Mouse (Mus musculus): ENCODE results near the gene Dyrk1a.

The Dyrk1a gene

GRCm38 (mm10) chr16:94556228-94556627 is 13.6 kb upstream of the Dyrk1a start:
- in situ Hi-C loops (cut with MboI, MseI): no loop called here

- in situ Hi-C loops (cut with MboI, MseI): no loop called here
Observed at GRCm38 (mm10) chr16:94559282-94559681, 10.5 kb upstream of the Dyrk1a start.

DNA sequence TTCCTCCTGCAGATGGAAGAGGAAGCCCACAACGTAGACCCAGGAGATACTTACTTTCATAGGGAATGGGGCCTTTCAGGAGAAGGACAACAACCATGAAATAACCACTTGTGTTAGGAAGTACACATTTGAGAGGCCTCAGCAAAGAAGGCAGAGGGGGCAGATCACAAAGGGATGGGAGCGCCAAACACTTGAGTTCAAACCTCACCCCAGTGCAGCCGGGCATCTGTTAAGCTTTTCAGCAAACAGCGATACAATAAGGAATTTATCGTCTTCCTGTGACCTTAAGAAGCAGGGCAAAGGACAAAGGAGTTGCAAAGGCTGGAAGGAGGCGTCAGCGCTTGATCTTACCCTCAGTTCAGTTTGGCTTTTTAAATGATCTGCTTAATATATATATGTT is 10.0 kb upstream of the Dyrk1a start:
- in situ Hi-C loops (cut with MboI, MseI): loop anchor here (5.0 kb wide), 1 partner anchor 32 kb away; the partner anchor contains the start of gene Vps26c

DNA sequence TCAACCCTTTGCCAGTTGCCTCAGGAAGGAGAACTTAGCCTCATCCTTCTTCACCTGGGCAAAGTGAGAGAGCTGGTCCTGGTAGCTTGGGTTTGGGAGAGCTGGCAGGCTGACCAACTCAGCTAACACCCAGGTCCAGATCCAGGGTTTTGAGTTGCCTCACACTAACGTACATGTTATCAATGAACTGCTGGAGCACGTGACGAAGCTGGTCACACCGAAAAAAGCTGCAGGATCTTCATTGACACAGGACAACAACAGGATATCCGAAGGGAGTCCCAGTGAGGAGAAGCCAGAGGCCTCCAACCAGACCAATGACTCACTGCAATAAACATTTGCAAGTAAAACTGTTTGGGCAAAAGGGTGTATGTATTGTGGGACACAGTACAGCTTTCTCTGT is 9.2 kb upstream of the Dyrk1a start:
- in situ Hi-C loops (cut with MboI, MseI): loop anchor here (5.0 kb wide), 1 partner anchor 33 kb away; the partner anchor contains the start of gene Vps26c

GRCm38 (mm10) chr16:94566124-94566523 is 3.7 kb upstream of the Dyrk1a start:
- in situ Hi-C loops (cut with MboI, MseI): loop anchor here (5.0 kb wide), 1 partner anchor 51 kb away; no protein-coding TSS in a partner anchor

DNA sequence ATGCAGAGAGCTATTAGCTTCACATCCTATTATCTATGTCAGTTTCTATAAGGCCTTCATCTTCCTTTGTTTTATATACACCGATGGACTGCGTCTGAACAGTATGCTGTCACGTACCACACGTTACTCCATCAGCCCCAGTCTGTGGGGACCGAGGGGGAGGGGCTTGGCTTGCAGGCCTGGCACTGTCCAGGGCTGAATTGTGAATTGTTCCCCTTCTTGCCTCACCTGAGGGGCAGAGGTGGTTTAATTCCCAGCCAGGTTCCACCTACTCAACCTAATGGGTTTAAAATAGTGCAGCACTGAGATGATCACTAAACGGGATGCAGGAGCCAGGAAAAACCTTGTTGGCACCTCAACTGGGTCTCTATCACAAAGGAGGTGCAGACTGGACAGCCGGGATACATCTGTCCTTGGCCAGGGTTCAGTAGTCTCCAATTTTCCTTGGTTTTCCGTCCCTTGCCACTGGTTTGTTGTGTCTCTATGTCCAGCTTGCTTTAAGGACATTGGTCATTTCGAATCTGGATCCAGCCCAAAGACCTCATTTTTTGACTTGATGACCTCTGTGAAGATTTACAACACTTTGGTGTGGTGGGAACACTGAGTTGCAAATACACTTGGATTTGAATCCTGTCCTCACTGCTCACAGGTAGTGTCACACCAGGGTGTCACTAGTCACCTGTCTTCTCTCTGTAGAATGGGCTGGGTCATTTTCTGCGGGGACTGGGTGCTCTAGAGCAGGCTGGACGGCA is 2.8 kb upstream of the Dyrk1a start:
- in situ Hi-C loops (cut with MboI, MseI): loop anchor here (5.0 kb wide), 1 partner anchor 50 kb away; no protein-coding TSS in a partner anchor

DNA sequence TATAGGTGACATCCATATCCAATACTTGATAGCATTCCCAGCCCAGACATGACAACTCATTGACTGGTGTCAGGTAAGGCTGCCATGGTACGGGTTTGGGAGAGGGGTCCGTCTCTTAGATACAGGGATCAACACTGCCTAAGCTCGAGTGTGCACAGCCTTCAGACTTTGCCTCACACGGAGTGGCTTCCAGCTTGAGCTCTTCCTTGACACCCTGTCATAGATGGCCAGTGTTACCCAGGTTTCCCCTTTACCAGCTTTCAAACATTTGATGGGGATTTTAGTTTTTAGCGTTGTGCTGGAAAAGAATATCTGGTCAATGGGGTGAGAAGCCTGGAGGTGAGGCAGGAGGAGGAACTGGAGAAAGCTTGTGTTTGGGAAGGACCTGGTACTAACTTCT is 2.1 kb upstream of the Dyrk1a start:
- in situ Hi-C loops (cut with MboI, MseI): loop anchor here (5.0 kb wide), 1 partner anchor 50 kb away; no protein-coding TSS in a partner anchor

DNA sequence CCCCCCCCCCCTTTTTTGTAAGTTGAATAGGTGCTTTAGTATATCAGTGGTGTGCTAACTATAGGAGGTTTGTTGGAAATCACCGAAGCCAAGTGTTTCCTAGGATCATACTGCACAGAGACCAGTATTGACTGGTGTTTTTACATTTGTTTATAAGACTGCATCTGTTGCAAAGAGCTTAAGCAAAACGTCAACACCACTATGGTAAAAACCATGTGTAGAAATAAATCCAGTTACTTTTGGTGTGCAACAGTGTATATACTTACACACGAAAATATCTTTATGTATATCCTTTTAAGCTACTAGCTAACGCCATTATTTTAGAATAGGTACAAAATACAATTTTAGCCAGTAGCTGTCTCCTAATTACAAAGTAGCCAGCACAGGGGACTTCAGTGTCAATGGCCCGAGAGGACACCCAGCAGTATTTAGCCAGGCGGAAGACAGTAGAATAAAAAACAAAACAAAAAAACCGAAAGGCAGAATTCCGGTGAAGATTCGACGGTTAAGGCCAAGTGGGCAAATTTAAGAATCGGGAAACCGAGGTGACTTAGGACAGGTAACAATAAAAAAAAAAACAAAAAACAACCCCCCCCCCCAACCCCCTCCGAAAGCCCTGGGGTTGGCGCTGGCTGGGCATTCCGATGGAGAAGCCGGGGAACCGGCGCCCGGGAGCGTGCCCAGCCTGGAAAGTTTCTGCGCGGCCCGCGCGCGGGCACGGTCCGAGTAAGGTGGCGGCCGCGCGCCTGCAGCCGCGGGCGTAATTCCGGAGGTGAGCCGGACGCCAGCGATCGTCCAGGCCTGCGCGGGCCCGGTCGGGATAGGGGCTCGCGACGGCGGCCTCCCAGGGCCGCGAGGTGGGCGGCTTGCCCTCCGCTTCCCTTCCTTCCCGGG is 1.2 kb upstream of the Dyrk1a start:
- in situ Hi-C loops (cut with MboI, MseI): loop anchor here (5.0 kb wide), 1 partner anchor 49 kb away; no protein-coding TSS in a partner anchor

DNA sequence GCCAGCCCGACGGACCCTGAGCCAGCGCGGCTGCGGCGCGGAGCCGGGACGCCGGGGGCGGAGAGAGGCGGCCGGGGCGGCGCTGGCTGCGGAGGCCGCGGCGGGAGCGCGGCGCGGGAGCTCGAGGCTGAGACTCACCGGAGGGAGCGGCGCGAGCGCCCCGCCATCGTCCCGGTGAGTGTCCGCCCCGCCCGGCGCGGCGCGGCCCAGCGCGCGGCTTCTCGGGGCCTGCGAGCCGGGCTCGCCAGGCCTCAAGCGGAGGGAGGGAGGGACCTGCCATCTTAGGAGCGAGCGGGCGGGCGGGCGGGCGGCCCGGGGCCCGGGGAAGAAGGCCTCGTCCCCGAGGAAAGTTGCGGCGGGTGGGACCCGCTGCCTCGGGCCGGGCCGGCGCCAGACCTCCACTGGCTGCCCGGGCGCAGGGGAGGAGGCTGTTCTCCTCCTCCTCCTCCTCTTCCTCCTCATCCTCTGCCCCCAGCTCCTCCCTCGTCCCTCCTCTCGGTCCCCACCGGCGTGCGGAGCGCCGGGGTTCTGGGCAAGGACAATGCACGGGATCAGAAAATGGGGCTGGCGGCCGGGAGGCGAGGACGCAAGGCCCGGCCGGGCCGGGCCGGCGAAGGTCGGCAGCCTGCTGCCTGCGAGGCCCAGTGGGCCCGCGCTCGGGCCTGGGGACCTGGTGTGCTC is 691 bp downstream of the Dyrk1a start:
- in situ Hi-C loops (cut with MboI, MseI): no loop called here

DNA sequence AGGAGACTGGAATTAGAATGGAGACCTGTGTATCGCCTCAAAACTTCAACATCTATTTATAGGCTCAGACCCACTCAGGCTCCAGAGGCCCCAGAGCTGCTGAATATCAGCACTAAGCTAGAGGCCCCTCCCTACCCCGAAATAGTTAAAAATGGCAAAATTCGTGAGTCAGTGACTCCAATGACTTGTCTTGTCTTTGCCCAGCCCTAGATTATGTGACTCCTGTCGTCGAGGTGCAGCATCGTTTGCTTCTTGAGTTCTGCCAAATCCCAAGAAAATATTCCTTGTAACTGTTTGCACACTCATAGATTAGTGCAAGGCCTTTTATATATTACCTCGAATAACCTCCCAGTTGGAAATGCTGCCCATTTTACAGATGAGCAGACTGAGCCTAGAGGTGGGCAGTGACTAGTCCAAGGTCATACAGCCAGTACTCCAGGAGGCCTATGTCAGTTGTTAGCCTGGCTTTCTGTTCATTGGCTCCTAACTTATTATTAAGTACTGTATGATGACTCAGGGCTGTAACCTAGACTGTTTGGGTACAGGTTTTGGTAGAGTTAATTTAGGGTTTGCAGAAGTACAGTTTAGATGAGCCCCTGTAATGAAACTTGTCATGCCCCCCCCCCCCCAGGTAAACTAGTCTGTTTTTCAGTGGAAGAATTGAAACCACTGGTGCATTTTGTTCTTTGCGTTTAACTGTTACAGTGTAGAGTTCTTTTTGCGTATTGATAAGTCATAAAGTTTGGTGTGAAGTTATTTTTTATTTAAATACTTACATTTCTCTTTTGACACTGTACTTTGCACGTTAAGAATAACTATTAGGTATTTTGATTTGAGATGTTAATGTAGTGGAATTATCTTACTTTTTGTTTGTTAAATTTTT is 1.5 kb downstream of the Dyrk1a start:
- in situ Hi-C loops (cut with MboI, MseI): no loop called here

DNA sequence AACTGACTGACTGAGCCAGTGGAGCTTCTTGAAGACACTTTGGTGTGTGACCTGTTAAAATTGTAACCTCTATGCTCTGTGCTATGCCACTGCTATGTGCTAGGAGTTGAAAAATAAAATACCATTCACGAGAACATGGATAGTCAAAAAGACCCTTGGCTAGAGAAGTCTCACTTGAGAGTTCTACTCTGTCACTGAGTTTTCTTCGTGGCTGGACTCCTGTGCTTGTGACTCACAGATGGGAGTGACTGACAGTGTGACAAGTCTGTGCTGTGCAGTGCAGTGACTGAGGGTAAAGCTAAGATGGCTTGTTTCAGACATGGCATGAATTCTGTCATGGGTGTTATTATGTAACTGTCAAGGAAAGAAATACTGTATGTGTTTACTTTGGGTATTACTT is 2.6 kb downstream of the Dyrk1a start:
- in situ Hi-C loops (cut with MboI, MseI): no loop called here

- in situ Hi-C loops (cut with MboI, MseI): no loop called here
Observed at GRCm38 (mm10) chr16:94574025-94574717, 4.4 kb downstream of the Dyrk1a start.

- in situ Hi-C loops (cut with MboI, MseI): no loop called here
Observed at GRCm38 (mm10) chr16:94574718-94575094, 4.9 kb downstream of the Dyrk1a start.

GRCm38 (mm10) chr16:94575757-94576156 is 5.9 kb downstream of the Dyrk1a start:
- in situ Hi-C loops (cut with MboI, MseI): no loop called here

GRCm38 (mm10) chr16:94579348-94579747 is 9.5 kb downstream of the Dyrk1a start:
- in situ Hi-C loops (cut with MboI, MseI): no loop called here

DNA sequence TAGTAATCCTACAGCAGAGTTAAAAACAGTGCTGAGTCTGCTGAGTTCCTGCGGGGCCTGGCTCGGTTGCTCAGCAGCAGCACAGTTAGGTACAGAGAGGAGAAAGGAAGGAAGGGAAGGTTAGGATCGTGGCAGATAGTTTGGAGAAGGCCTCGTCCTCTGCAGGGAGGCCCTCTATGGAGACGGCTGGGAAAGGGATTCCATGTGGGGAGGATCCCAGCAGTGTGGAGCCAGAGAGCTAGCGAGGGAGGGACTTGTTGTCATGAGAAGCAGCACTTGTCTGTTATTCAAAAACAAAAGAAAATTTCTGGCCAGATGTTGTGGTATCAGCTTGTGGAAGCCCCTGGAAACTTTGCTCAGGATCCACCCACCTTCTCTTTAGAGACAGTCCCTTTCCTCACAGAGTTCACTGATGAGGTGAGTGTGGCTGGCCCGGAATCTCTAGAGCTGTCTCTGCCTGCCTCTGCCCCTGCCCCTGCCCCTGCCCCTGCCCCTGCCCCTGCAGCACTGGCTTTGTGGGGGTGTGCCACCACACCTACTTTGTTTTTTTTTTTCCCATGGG is 11.1 kb downstream of the Dyrk1a start:
- in situ Hi-C loops (cut with MboI, MseI): no loop called here

GRCm38 (mm10) chr16:94586349-94586990 is 16.7 kb downstream of the Dyrk1a start:
- in situ Hi-C loops (cut with MboI, MseI): no loop called here

- in situ Hi-C loops (cut with MboI, MseI): no loop called here
Observed at GRCm38 (mm10) chr16:94587461-94587860, 17.7 kb downstream of the Dyrk1a start.

DNA sequence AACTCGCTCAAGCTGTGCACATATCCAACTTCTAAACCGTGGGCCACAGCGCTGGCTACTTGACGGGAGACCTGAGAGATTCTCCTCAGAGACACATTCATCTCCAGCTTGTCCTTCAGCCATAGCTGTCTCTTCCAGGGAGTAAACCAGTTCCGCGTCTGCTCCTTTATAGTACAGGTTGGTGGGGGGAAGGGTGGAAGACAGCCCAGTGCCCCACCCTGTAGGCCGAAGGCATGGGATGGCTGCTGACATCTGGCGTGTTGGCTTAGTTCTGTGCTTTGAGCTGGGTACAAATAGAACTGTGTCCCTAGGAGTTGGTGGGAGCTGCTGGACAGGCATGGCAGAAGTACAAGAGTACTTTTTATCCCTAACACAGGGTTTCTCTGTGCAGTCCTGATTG is 18.4 kb downstream of the Dyrk1a start:
- in situ Hi-C loops (cut with MboI, MseI): no loop called here
